Mouse (Mus musculus): ENCODE measurements around the gene Dtx3l. TPM values are rescaled to one million over a fixed set of nuclear protein-coding genes. Genes with fewer than 3 reads are reported as not detected.
"Not testable (repeated sequence)": the region's sequence is repeated elsewhere in the genome, so short reads cannot be mapped to it uniquely, and the experiment has no call there.

Gene Dtx3l
- polyA plus RNA-seq, 1 experiment from 2014 or later: 2.7 TPM

- H3K9me3 ChIP-seq (replicated peaks); H3K27ac ChIP-seq; H3K36me3 ChIP-seq; H3K4me1 ChIP-seq; DNase-seq (ENCODE audit: low spot score); H3K4me3 ChIP-seq; H3K27me3 ChIP-seq (ENCODE audit: low read depth, poor library complexity, severe bottlenecking): not testable (repeated sequence)
- WGBS: 80% methylated on average over 3 of the region's 4 CpGs
These were observed 27.0 kb upstream of the Dtx3l start for GRCm38 (mm10) chr16:35965991-35966390.

- 91% methylated on average over 5 of the region's 5 CpGs for WGBS
- no peak overlapping the region for H3K27ac ChIP-seq
- DNase-seq (ENCODE audit: low spot score): no peak
- no peaks in the 10 kb centered on the region for H3K4me1 ChIP-seq
- no peaks in the 10 kb centered on the region for H3K36me3 ChIP-seq
- no peaks in the 10 kb centered on the region for H3K9me3 ChIP-seq (replicated peaks)
- no peak overlapping the region for H3K4me3 ChIP-seq
- H3K27me3 ChIP-seq (ENCODE audit: low read depth, poor library complexity, severe bottlenecking): no peaks in the 10 kb centered on the region
These were observed 13.7 kb upstream of the Dtx3l start for GRCm38 (mm10) chr16:35952628-35953130.

GRCm38 (mm10) chr16:35951216-35951615, 12.3 kb upstream of the Dtx3l start:
- no peaks in the 10 kb centered on the region for H3K9me3 ChIP-seq (replicated peaks)
- H3K27me3 ChIP-seq (ENCODE audit: low read depth, poor library complexity, severe bottlenecking): no peaks in the 10 kb centered on the region
- 92% methylated on average over 3 of the region's 3 CpGs for WGBS
- H3K4me1 ChIP-seq: no peaks in the 10 kb centered on the region
- no peaks in the 10 kb centered on the region for H3K36me3 ChIP-seq
- H3K27ac ChIP-seq: no peak overlapping the region
- H3K4me3 ChIP-seq: no peak overlapping the region
- DNase-seq (ENCODE audit: low spot score): no peak

GRCm38 (mm10) chr16:35949264-35949663, 10.3 kb upstream of the Dtx3l start:
- Histone ChIP-seq H3K4me1 (no peaks in the 10 kb centered on the region), H3K4me3 (no peak overlapping the region), H3K9me3 (replicated peaks) (no peaks in the 10 kb centered on the region), H3K27ac (no peak overlapping the region), H3K27me3 (ENCODE audit: low read depth, poor library complexity, severe bottlenecking) (no peaks in the 10 kb centered on the region), H3K36me3 (no peaks in the 10 kb centered on the region)
- WGBS: 85% methylated on average over 5 of the region's 5 CpGs
- DNase-seq (ENCODE audit: low spot score): no peak

GRCm38 (mm10) chr16:35941382-35941781, 2.4 kb upstream of the Dtx3l start:
- WGBS: 82% methylated on average over 7 of the region's 7 CpGs
- H3K4me3 ChIP-seq: no peak overlapping the region
- H3K27me3 ChIP-seq (ENCODE audit: low read depth, poor library complexity, severe bottlenecking): peaks cover 29% of the 10 kb centered on the region
- no peaks in the 10 kb centered on the region for H3K36me3 ChIP-seq
- H3K27ac ChIP-seq: no peak overlapping the region
- no peak for DNase-seq (ENCODE audit: low spot score)
- no peaks in the 10 kb centered on the region for H3K9me3 ChIP-seq (replicated peaks)
- peaks cover 14% of the 10 kb centered on the region for H3K4me1 ChIP-seq

- WGBS: 20% methylated on average over 9 of the region's 9 CpGs
- H3K4me3 ChIP-seq: peak overlapping the region; percentile 73
- no peaks in the 10 kb centered on the region for H3K9me3 ChIP-seq (replicated peaks)
- H3K4me1 ChIP-seq: peaks cover 14% of the 10 kb centered on the region
- H3K27ac ChIP-seq: no peak overlapping the region
- DNase-seq (ENCODE audit: low spot score): peak; percentile 71
- H3K36me3 ChIP-seq: no peaks in the 10 kb centered on the region
- peaks cover 29% of the 10 kb centered on the region for H3K27me3 ChIP-seq (ENCODE audit: low read depth, poor library complexity, severe bottlenecking)
These were observed 739 bp upstream of the Dtx3l start for GRCm38 (mm10) chr16:35939690-35940089.

GRCm38 (mm10) chr16:35939261-35939660, 310 bp upstream of the Dtx3l start:
- DNase-seq (ENCODE audit: low spot score): no peak
- H3K4me3 ChIP-seq: peak overlapping the region; percentile 73
- WGBS: 8% methylated on average over 6 of the region's 6 CpGs
- H3K27me3 ChIP-seq (ENCODE audit: low read depth, poor library complexity, severe bottlenecking): peaks cover 29% of the 10 kb centered on the region
- H3K27ac ChIP-seq: peak overlapping the region; percentile 80; the same call in 1 of the 2 replicates
- no peaks in the 10 kb centered on the region for H3K9me3 ChIP-seq (replicated peaks)
- H3K36me3 ChIP-seq: no peaks in the 10 kb centered on the region
- H3K4me1 ChIP-seq: peaks cover 14% of the 10 kb centered on the region

- Histone ChIP-seq H3K36me3 (no peaks in the 10 kb centered on the region), H3K9me3 (replicated peaks) (no peaks in the 10 kb centered on the region), H3K27me3 (ENCODE audit: low read depth, poor library complexity, severe bottlenecking) (peaks cover 11% of the 10 kb centered on the region), H3K4me1 (no peaks in the 10 kb centered on the region), H3K27ac (no peak overlapping the region), H3K4me3 (no peak overlapping the region)
- WGBS: 90% methylated on average over 10 of the region's 10 CpGs
- no peak for DNase-seq (ENCODE audit: low spot score)
These were observed 5.8 kb downstream of the Dtx3l start for GRCm38 (mm10) chr16:35933181-35933580.

GRCm38 (mm10) chr16:35932179-35933055, 6.5 kb downstream of the Dtx3l start:
- 89% methylated on average over 19 of the region's 19 CpGs for whole genome bisulfite sequencing
- H3K4me3 ChIP-seq: no peak overlapping the region
- H3K27ac ChIP-seq: no peak overlapping the region
- H3K4me1 ChIP-seq: no peaks in the 10 kb centered on the region
- peaks cover 5% of the 10 kb centered on the region for H3K27me3 ChIP-seq (ENCODE audit: low read depth, poor library complexity, severe bottlenecking)
- no peaks in the 10 kb centered on the region for H3K9me3 ChIP-seq (replicated peaks)
- no peak for DNase-seq (ENCODE audit: low spot score)
- H3K36me3 ChIP-seq: no peaks in the 10 kb centered on the region

GRCm38 (mm10) chr16:35924341-35924740, 14.6 kb downstream of the Dtx3l start:
- no peaks in the 10 kb centered on the region for H3K27me3 ChIP-seq (ENCODE audit: low read depth, poor library complexity, severe bottlenecking)
- no peak overlapping the region for H3K27ac ChIP-seq
- WGBS: 91% methylated on average over 5 of the region's 5 CpGs
- H3K36me3 ChIP-seq: no peaks in the 10 kb centered on the region
- H3K9me3 ChIP-seq (replicated peaks): no peaks in the 10 kb centered on the region
- DNase-seq (ENCODE audit: low spot score): no peak
- no peaks in the 10 kb centered on the region for H3K4me1 ChIP-seq
- H3K4me3 ChIP-seq: no peak overlapping the region

- DNase-seq (ENCODE audit: low spot score): no peak
- Histone ChIP-seq H3K9me3 (replicated peaks) (no peaks in the 10 kb centered on the region), H3K27me3 (ENCODE audit: low read depth, poor library complexity, severe bottlenecking) (no peaks in the 10 kb centered on the region), H3K4me3 (no peak overlapping the region), H3K36me3 (no peaks in the 10 kb centered on the region), H3K4me1 (no peaks in the 10 kb centered on the region), H3K27ac (no peak overlapping the region)
- 87% methylated on average over 7 of the region's 7 CpGs for WGBS
These were observed 15.3 kb downstream of the Dtx3l start for GRCm38 (mm10) chr16:35923546-35924198.

- H3K4me3 ChIP-seq: no peak overlapping the region
- no peaks in the 10 kb centered on the region for H3K27me3 ChIP-seq (ENCODE audit: low read depth, poor library complexity, severe bottlenecking)
- no peaks in the 10 kb centered on the region for H3K36me3 ChIP-seq
- no peaks in the 10 kb centered on the region for H3K4me1 ChIP-seq
- no peaks in the 10 kb centered on the region for H3K9me3 ChIP-seq (replicated peaks)
- DNase-seq (ENCODE audit: low spot score): no peak
- H3K27ac ChIP-seq: no peak overlapping the region
- WGBS: 85% methylated on average over 3 of the region's 3 CpGs
These were observed 16.6 kb downstream of the Dtx3l start for GRCm38 (mm10) chr16:35922301-35922895.

GRCm38 (mm10) chr16:35921676-35922235, 17.2 kb downstream of the Dtx3l start:
- Histone ChIP-seq H3K4me1 (no peaks in the 10 kb centered on the region), H3K27ac (no peak overlapping the region), H3K36me3 (no peaks in the 10 kb centered on the region), H3K27me3 (ENCODE audit: low read depth, poor library complexity, severe bottlenecking) (no peaks in the 10 kb centered on the region), H3K9me3 (replicated peaks) (no peaks in the 10 kb centered on the region), H3K4me3 (no peak overlapping the region)
- WGBS: 90% methylated on average over 2 of the region's 2 CpGs
- no peak for DNase-seq (ENCODE audit: low spot score)

Data from limb, embryonic 10.5 days (tissue).